Mouse (Mus musculus): ENCODE results near the gene Dnmbp. TPM values are rescaled to one million over a fixed set of nuclear protein-coding genes. Genes with fewer than 3 reads are reported as not detected.
"Not testable (repeated sequence)": the region's sequence is repeated elsewhere in the genome, so short reads cannot be mapped to it uniquely, and the experiment has no call there.

Gene Dnmbp
- polyA plus RNA-seq, 2 experiments, result 23.3 to 33.0 TPM

DNA sequence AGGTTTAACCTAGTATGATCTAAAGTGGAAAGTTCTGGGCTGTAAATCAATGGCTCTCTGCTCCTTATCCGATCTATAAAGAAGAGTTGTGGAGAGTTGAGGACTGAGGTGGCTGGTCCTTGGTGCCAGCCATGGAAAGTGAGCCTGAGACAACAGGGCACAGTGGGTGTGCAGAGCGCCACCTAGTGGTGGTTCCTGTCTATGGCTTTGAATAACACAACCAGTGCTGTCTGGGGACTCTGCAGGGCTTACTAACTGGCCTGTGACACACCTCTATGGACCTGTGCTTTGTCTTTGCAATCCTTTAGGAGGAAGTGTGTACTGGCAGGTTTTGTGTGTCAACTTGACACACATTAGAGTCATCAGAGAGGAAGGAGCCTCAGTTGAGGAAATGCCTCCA lies 19.2 kb upstream of the Dnmbp start:
- DNase-seq (ENCODE audit: low spot score) (peak; percentile 71), ATAC-seq (ENCODE audit: low FRiP score, low read depth) (no peak)
- WGBS, result 23% methylated on average over 2 of the region's 2 CpGs
- Histone ChIP-seq H3K36me3 (ENCODE audit: control insufficient read depth, insufficient read depth, low read length) (no peaks in the 10 kb centered on the region), H3K27ac (replicated peaks; ENCODE audit: low read depth, low read length) (no peak overlapping the region), H3K4me2 (replicated peaks; ENCODE audit: low read depth, low read length, severe bottlenecking) (no peak overlapping the region), H3K4me1 (ENCODE audit: control insufficient read depth, insufficient read depth, low read length) (peaks cover 5% of the 10 kb centered on the region; the same call in 1 of the 2 replicates), H3K4me3 (replicated peaks; ENCODE audit: low read length) (no peak overlapping the region), H3K9ac (ENCODE audit: low read depth, low read length, severe bottlenecking) (no peak overlapping the region), H3K9me3 (ENCODE audit: control insufficient read depth, low read length) (no peaks in the 10 kb centered on the region), H3K27me3 (ENCODE audit: control insufficient read depth, insufficient read depth, low read length) (no peaks in the 10 kb centered on the region)
- TF ChIP-seq POLR2A (IDR thresholded peaks at IDR 0.05; ENCODE audit: borderline replicate concordance, extremely low read depth, insufficient read depth, insufficient read length), result no peak

GRCm38 (mm10) chr19:43957881-43958280 lies 17.9 kb upstream of the Dnmbp start:
- Histone ChIP-seq H3K27ac (replicated peaks; ENCODE audit: low read depth, low read length) (0 out of 2 replicates have a peak overlapping the region, but pooled peaks have one; percentile 26), H3K9me3 (ENCODE audit: control insufficient read depth, low read length) (no peaks in the 10 kb centered on the region), H3K4me3 (replicated peaks; ENCODE audit: low read length) (no peak overlapping the region), H3K27me3 (ENCODE audit: control insufficient read depth, insufficient read depth, low read length) (no peaks in the 10 kb centered on the region), H3K36me3 (ENCODE audit: control insufficient read depth, insufficient read depth, low read length) (no peaks in the 10 kb centered on the region), H3K4me2 (replicated peaks; ENCODE audit: low read depth, low read length, severe bottlenecking) (no peak overlapping the region), H3K9ac (ENCODE audit: low read depth, low read length, severe bottlenecking) (no peak overlapping the region), H3K4me1 (ENCODE audit: control insufficient read depth, insufficient read depth, low read length) (peaks cover 5% of the 10 kb centered on the region; the same call in 1 of the 2 replicates)
- no peak for TF ChIP-seq POLR2A (IDR thresholded peaks at IDR 0.05; ENCODE audit: borderline replicate concordance, extremely low read depth, insufficient read depth, insufficient read length)
- 70% methylated on average over 4 of the region's 4 CpGs for WGBS
- DNase-seq (ENCODE audit: low spot score) (no peak), ATAC-seq (ENCODE audit: low FRiP score, low read depth) (no peak)

DNA sequence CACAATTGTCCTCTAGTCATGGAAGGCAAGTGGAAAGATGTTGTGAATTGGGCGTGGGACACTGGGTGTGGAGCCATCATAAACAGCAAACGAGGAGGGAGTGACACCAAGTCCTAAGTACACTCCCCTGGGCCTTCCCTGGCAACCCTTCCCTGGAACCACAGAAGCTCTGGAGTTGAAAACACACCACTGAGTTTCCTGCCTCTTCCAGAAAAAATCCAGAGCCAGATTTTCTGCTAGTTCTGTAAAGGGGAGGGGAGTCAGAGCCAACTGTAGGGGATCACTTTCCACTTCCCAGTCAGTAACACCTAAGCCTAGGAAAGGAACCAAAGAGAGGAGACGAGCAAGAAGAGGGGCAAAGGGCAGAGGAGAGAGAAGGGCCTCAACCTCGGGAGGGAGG lies 17.4 kb upstream of the Dnmbp start:
- 14% methylated on average over 4 of the region's 4 CpGs for WGBS
- H3K4me2 ChIP-seq (replicated peaks; ENCODE audit: low read depth, low read length, severe bottlenecking), result no peak overlapping the region

DNA sequence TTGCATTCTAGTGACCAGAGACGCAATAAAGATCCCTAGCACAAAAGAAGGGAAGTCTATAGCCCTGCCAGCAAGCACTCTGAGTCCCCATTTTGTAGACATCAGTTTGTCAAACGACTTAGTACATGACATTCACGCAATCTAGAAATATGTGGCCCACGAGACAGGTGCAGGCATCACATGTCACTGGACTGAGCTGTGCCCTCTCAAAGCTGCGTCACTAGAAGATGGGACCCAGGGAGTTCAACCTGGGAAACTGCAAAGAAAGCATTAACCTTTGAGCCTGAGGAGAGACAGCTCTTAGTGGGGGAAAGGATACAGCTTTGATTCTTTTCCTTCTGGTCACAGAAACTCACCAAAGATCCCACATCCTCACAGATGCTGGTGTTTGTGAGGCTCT lies 15.3 kb upstream of the Dnmbp start:
- DNase-seq (ENCODE audit: low spot score), result no peak
- no peak for TF ChIP-seq POLR2A (IDR thresholded peaks at IDR 0.05; ENCODE audit: borderline replicate concordance, extremely low read depth, insufficient read depth, insufficient read length)
- ATAC-seq (ENCODE audit: low FRiP score, low read depth), result no peak
- H3K4me1 ChIP-seq (ENCODE audit: control insufficient read depth, insufficient read depth, low read length), result peaks cover 5% of the 10 kb centered on the region; the same call in 1 of the 2 replicates
- 73% methylated on average over 5 of the region's 5 CpGs for WGBS
- H3K27me3 ChIP-seq (ENCODE audit: control insufficient read depth, insufficient read depth, low read length), result no peaks in the 10 kb centered on the region
- no peak overlapping the region for H3K4me2 ChIP-seq (replicated peaks; ENCODE audit: low read depth, low read length, severe bottlenecking)
- no peak overlapping the region for H3K4me3 ChIP-seq (replicated peaks; ENCODE audit: low read length)
- no peak overlapping the region for H3K27ac ChIP-seq (replicated peaks; ENCODE audit: low read depth, low read length)
- H3K9ac ChIP-seq (ENCODE audit: low read depth, low read length, severe bottlenecking), result no peak overlapping the region
- H3K9me3 ChIP-seq (ENCODE audit: control insufficient read depth, low read length), result no peaks in the 10 kb centered on the region
- H3K36me3 ChIP-seq (ENCODE audit: control insufficient read depth, insufficient read depth, low read length), result no peaks in the 10 kb centered on the region

More for the DNA sequence above, 17.4 kb upstream of the Dnmbp start:
- Histone ChIP-seq H3K27ac (replicated peaks; ENCODE audit: low read depth, low read length) (no peak overlapping the region), H3K36me3 (ENCODE audit: control insufficient read depth, insufficient read depth, low read length) (no peaks in the 10 kb centered on the region), H3K4me1 (ENCODE audit: control insufficient read depth, insufficient read depth, low read length) (peaks cover 5% of the 10 kb centered on the region; the same call in 1 of the 2 replicates), H3K9me3 (ENCODE audit: control insufficient read depth, low read length) (no peaks in the 10 kb centered on the region), H3K4me3 (replicated peaks; ENCODE audit: low read length) (no peak overlapping the region), H3K27me3 (ENCODE audit: control insufficient read depth, insufficient read depth, low read length) (no peaks in the 10 kb centered on the region), H3K9ac (ENCODE audit: low read depth, low read length, severe bottlenecking) (no peak overlapping the region)
- TF ChIP-seq POLR2A (IDR thresholded peaks at IDR 0.05; ENCODE audit: borderline replicate concordance, extremely low read depth, insufficient read depth, insufficient read length), result no peak
- DNase-seq (ENCODE audit: low spot score), result no peak
- no peak for ATAC-seq (ENCODE audit: low FRiP score, low read depth)

DNA sequence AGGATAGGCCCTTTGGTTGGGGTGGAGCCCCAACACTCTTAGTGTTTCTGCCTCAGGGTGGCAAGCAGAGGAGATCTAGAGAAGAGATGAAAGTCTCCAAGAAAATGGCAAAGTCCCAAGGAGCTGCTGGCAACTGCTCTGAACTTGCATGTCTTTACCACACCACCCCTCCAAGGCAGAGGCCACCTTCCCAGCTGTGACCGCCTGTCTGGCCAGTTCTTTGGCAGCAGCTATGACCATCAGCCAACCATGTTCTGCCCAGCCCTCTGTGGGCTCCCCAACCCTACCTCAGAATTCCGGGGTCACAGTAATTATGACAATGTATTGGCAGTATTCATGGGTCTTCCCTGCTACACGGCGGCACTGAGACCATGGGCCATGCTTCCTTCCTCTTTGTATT lies 14.9 kb upstream of the Dnmbp start:
- Histone ChIP-seq H3K9ac (ENCODE audit: low read depth, low read length, severe bottlenecking) (no peak overlapping the region), H3K4me1 (ENCODE audit: control insufficient read depth, insufficient read depth, low read length) (peaks cover 9% of the 10 kb centered on the region; the same call in 1 of the 2 replicates), H3K4me2 (replicated peaks; ENCODE audit: low read depth, low read length, severe bottlenecking) (no peak overlapping the region), H3K36me3 (ENCODE audit: control insufficient read depth, insufficient read depth, low read length) (no peaks in the 10 kb centered on the region), H3K27me3 (ENCODE audit: control insufficient read depth, insufficient read depth, low read length) (no peaks in the 10 kb centered on the region), H3K4me3 (replicated peaks; ENCODE audit: low read length) (no peak overlapping the region), H3K9me3 (ENCODE audit: control insufficient read depth, low read length) (no peaks in the 10 kb centered on the region), H3K27ac (replicated peaks; ENCODE audit: low read depth, low read length) (no peak overlapping the region)
- no peak for TF ChIP-seq POLR2A (IDR thresholded peaks at IDR 0.05; ENCODE audit: borderline replicate concordance, extremely low read depth, insufficient read depth, insufficient read length)
- WGBS, result 85% methylated on average over 4 of the region's 4 CpGs
- DNase-seq (ENCODE audit: low spot score), result no peak
- ATAC-seq (ENCODE audit: low FRiP score, low read depth), result no peak

- H3K27ac ChIP-seq (replicated peaks; ENCODE audit: low read depth, low read length); H3K9me3 ChIP-seq (ENCODE audit: control insufficient read depth, low read length); ATAC-seq (ENCODE audit: low FRiP score, low read depth); H3K36me3 ChIP-seq (ENCODE audit: control insufficient read depth, insufficient read depth, low read length); DNase-seq (ENCODE audit: low spot score); H3K9ac ChIP-seq (ENCODE audit: low read depth, low read length, severe bottlenecking); H3K27me3 ChIP-seq (ENCODE audit: control insufficient read depth, insufficient read depth, low read length); H3K4me2 ChIP-seq (replicated peaks; ENCODE audit: low read depth, low read length, severe bottlenecking); H3K4me3 ChIP-seq (replicated peaks; ENCODE audit: low read length): not testable (repeated sequence)
- WGBS, result 92% methylated on average over 8 of the region's 8 CpGs
- peaks cover 18% of the 10 kb centered on the region; the same call in 1 of the 2 replicates for H3K4me1 ChIP-seq (ENCODE audit: control insufficient read depth, insufficient read depth, low read length)
Measured at GRCm38 (mm10) chr19:43952936-43953335, 12.9 kb upstream of the Dnmbp start.
